Comparison of ENCODE assay signal across 17 mouse cellular contexts in the genomic region with DNA sequence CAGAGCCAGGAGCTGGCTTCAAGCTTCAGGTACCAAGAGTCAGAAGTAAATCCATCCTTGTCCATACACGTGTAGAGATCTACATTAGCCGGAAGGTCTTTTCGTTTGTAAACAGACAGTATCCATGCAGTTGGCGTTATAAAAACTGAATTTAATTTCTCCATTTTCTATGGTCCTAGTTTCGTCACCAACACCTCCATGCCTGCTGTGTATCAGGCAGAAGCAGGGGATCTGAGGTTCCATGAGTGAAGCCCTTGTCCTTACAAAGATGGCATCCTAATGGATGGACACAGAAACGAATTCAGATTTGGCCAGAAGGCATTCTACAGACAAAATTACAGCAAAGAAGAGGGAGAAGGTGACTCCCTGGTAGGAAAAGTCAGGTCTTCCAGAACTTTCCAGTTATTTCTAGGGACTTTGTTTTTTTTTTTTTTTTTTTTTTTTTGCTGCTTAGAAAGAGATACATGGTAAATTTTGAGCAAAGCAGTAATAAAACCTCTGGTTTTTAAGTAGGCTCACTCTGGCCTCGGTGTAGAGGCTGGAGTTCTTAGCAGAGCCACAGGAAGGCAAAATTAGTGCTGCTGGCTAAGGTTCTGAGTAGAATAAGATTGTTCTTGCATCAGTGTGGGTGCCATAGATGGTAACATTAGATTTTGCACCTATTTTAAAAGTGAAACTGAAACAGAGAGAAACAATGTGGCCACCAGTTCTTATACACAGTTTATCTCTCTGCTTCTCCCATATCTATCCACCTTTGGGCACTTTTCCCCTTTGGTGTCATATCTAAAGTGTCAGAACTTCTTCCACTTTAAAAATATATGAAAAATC.
DNase-seq lines count a peak whose midpoint lies in the region; ATAC-seq and TF ChIP-seq lines count a peak whose summit lies in the region.
"Had no signal": no experiment of that assay in that cellular context is flagged by ENCODE, and none has a peak within 500 bp of the region (broad histone marks: within the 10 kb centered on the region; RNA-seq: fewer than 3 reads in every experiment).

No protein-coding gene starts in this region.

- H3K4me3 ChIP-seq in heart, embryonic 11.5 days (ENCODE audit: low read depth, low read length): no peak overlapping the region
- peak overlapping the region; percentile 14; the same call in 1 of the 2 replicates for H3K4me3 ChIP-seq in G1E (ENCODE audit: low read depth, low read length)
- no peak overlapping the region for H3K4me3 ChIP-seq in myocyte
- H3K4me3 ChIP-seq: intestine, embryonic 15.5 days; limb, embryonic 15.5 days; liver, embryonic 15.5 days had no signal

- no peak overlapping the region for H3K27ac ChIP-seq in heart, embryonic 11.5 days (ENCODE audit: low read depth, low read length)
- H3K27ac ChIP-seq: embryonic facial prominence, embryonic 15.5 days; hindbrain, embryonic 14.5 days; intestine, embryonic 15.5 days; left cerebral cortex, adult 2 months; limb, embryonic 15.5 days; liver, embryonic 15.5 days had no signal

- no peaks in the 10 kb centered on the region; the same call in 1 of the 2 replicates for H3K4me1 ChIP-seq in heart, embryonic 11.5 days (ENCODE audit: control insufficient read depth, insufficient read depth, low read length)
- peaks cover 20% of the 10 kb centered on the region for H3K4me1 ChIP-seq in G1E (ENCODE audit: insufficient read depth, low read depth, low read length)
- H3K4me1 ChIP-seq: embryonic facial prominence, embryonic 15.5 days; intestine, embryonic 15.5 days; limb, embryonic 15.5 days; liver, embryonic 15.5 days had no signal

- DNase-seq in heart, adult 11 months: peak; percentile 68
- DNase-seq in 416B (ENCODE audit: low read depth): peak; percentile 29
- DNase-seq in G1E (ENCODE audit: low spot score): no peak
- DNase-seq in testis, postnatal 14 days (ENCODE audit: low spot score): no peak
- DNase-seq in layer of hippocampus, adult 18-20 months (ENCODE audit: low spot score in 2 of 2): no peak
- DNase-seq: adrenal gland, adult 8-10 months; gastrocnemius, adult 2 months; midbrain, embryonic 14.5 days had no signal

- H3K27me3 ChIP-seq in heart, embryonic 11.5 days (ENCODE audit: control insufficient read depth, insufficient read depth, low read length): no peaks in the 10 kb centered on the region
- H3K27me3 ChIP-seq in G1E (ENCODE audit: insufficient read depth, low read length): peaks cover 9% of the 10 kb centered on the region; the same call in 1 of the 2 replicates
- no peaks in the 10 kb centered on the region for H3K27me3 ChIP-seq in myocyte (ENCODE audit: control insufficient read depth, insufficient read depth, insufficient read length)
- H3K27me3 ChIP-seq: embryonic facial prominence, embryonic 15.5 days; intestine, embryonic 15.5 days; limb, embryonic 15.5 days; liver, embryonic 15.5 days had no signal

- no peaks in the 10 kb centered on the region for H3K9me3 ChIP-seq in heart, embryonic 11.5 days (replicated peaks; ENCODE audit: control insufficient read depth, low read length)
- no peaks in the 10 kb centered on the region for H3K9me3 ChIP-seq in G1E (replicated peaks)
- H3K9me3 ChIP-seq: embryonic facial prominence, embryonic 15.5 days; intestine, embryonic 15.5 days; limb, embryonic 15.5 days; liver, embryonic 15.5 days had no signal

- no peak for ATAC-seq in heart, embryonic 11.5 days (replicated peaks; ENCODE audit: insufficient number of reproducible peaks, low FRiP score, low TSS enrichment)
- ATAC-seq in G1E (ENCODE audit: extremely low read depth, insufficient number of reproducible peaks, low FRiP score, poor library complexity, severe bottlenecking): peak; percentile 15; the same call in 1 of the 2 replicates
- ATAC-seq: lung, postnatal 0 days had no signal

- no peak overlapping the region for H3K4me2 ChIP-seq in heart, embryonic 11.5 days
- peak overlapping the region; percentile 65 for H3K4me2 ChIP-seq in myocyte (ENCODE audit: low read depth)
- H3K4me2 ChIP-seq: hindbrain, embryonic 14.5 days; intestine, embryonic 15.5 days; limb, embryonic 15.5 days; liver, embryonic 15.5 days had no signal

- no peaks in the 10 kb centered on the region for H3K36me3 ChIP-seq in heart, embryonic 11.5 days (ENCODE audit: control insufficient read depth, insufficient read depth, low read length)
- H3K36me3 ChIP-seq in G1E (replicated peaks) (no peaks in the 10 kb centered on the region), myocyte (ENCODE audit: control insufficient read depth, insufficient read depth) (no peaks in the 10 kb centered on the region)
- H3K36me3 ChIP-seq: embryonic facial prominence, embryonic 15.5 days; intestine, embryonic 15.5 days; limb, embryonic 15.5 days; liver, embryonic 15.5 days had no signal

- WGBS in heart, embryonic 11.5 days (ENCODE audit: insufficient replicate concordance): 79% methylated on average over 7 of the region's 7 CpGs

- no peak for TF ChIP-seq POLR2A in myocyte (IDR thresholded peaks at IDR 0.05; ENCODE audit: insufficient read length, low read depth)

- no peaks in the 10 kb centered on the region for H3K79me2 ChIP-seq in myocyte (ENCODE audit: control insufficient read depth, insufficient read depth)

- no peak overlapping the region for H3ac ChIP-seq in myocyte (ENCODE audit: control insufficient read depth, insufficient read length)

- TF ChIP-seq CTCF in G1E (IDR thresholded peaks at IDR 0.05; ENCODE audit: low read depth, low read length): no peak

- H3K9ac ChIP-seq in heart, embryonic 11.5 days (ENCODE audit: low read depth, low read length): no peak overlapping the region
- H3K9ac ChIP-seq: embryonic facial prominence, embryonic 15.5 days; hindbrain, embryonic 14.5 days; intestine, embryonic 15.5 days; limb, embryonic 15.5 days; liver, embryonic 15.5 days had no signal

TF ChIP-seq in myocyte, 11 proteins besides CTCF, POLR2A, EP300 and RAD21:
- TF ChIP-seq TCF3 (IDR thresholded peaks at IDR 0.05; ENCODE audit: insufficient read length, low read depth) (no peak), MYOG (IDR thresholded peaks at IDR 0.05; ENCODE audit: control insufficient read depth in 1 of 3, insufficient read depth in 1 of 3, insufficient read length in 2 of 3, low read depth in 2 of 3) (no peak), SRF (IDR thresholded peaks at IDR 0.05; ENCODE audit: control insufficient read depth, insufficient read length, low read depth) (no peak)

Comparison
In these comparisons a context has a peak if more than half of its experiments do, and no peak if none do; other contexts are left out.
1. DNase-seq: peak in heart, adult 11 months (single experiment) and 416B (single experiment); none in G1E (single experiment), testis, postnatal 14 days (single experiment) and layer of hippocampus, adult 18-20 months (0 of 2).